Mouse (Mus musculus): ENCODE results near the gene Mrtfb. TPM values are rescaled to one million over a fixed set of nuclear protein-coding genes. Genes with fewer than 3 reads are reported as not detected.

Gene Mrtfb
- polyA plus RNA-seq, 1 experiment = 0.49 TPM

GRCm38 (mm10) chr16:13376947-13377486 lies 120.7 kb downstream of the Mrtfb start:
- no peak overlapping the region for H3K4me3 ChIP-seq (replicated peaks)
- H3K4me1 ChIP-seq = peaks cover 25% of the 10 kb centered on the region
- H3K27me3 ChIP-seq (replicated peaks) = no peaks in the 10 kb centered on the region
- peaks cover 4% of the 10 kb centered on the region for H3K36me3 ChIP-seq (replicated peaks; ENCODE audit: low read length)
- H3K9me3 ChIP-seq = no peaks in the 10 kb centered on the region
- TF ChIP-seq GATA1 (IDR thresholded peaks at IDR 0.05; ENCODE audit: borderline replicate concordance, low read length) (no peak), FLI1 (IDR thresholded peaks at IDR 0.05; ENCODE audit: low read length) (no peak)

DNA sequence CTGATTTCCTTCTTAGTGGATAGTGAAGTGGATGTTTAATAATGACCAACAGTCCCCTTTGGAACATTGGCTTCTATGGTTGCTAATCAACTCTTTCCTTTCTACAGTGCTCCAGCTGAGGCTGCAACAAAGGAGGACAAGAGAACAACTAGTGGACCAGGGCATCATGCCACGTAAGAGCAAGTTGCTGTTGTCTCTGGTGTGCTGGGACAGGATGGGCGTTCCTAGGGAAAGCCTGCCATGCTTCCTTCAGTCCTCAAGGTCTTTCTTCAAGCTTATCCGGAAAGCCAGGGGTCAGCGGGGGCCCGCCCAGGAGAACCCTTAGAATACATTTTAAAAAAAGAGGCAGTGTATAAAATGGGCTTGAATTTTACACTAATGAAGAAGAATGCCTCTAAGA lies 121.9 kb downstream of the Mrtfb start:
- peaks cover 16% of the 10 kb centered on the region for H3K4me1 ChIP-seq
- H3K27me3 ChIP-seq (replicated peaks) = no peaks in the 10 kb centered on the region
- no peaks in the 10 kb centered on the region for H3K9me3 ChIP-seq
- TF ChIP-seq GATA1 (IDR thresholded peaks at IDR 0.05; ENCODE audit: borderline replicate concordance, low read length) = no peak
- TF ChIP-seq FLI1 (IDR thresholded peaks at IDR 0.05; ENCODE audit: low read length) = no peak
- H3K36me3 ChIP-seq (replicated peaks; ENCODE audit: low read length) = peaks cover 6% of the 10 kb centered on the region
- no peak overlapping the region for H3K4me3 ChIP-seq (replicated peaks)

DNA sequence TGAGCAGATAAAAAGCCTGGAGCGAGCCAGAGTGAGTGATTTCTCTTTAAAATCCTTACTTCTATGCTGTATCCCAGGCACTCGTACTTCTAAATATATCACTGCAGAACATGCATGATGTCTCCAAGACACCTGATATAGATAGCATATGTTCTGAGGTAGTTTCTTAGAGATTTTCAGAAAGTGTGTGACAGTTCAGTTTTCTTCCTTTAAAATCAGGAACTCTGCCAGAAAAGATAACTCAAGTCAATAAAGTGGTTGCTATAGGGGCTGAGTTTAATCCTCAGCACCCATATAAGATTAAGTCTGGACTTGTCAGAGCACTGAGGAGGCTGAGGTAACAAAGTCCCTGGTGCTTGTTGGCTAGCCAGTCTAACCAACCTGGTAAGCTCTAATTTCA lies 123.6 kb downstream of the Mrtfb start:
- Histone ChIP-seq H3K9me3 (no peaks in the 10 kb centered on the region), H3K36me3 (replicated peaks; ENCODE audit: low read length) (peaks cover 20% of the 10 kb centered on the region), H3K27me3 (replicated peaks) (no peaks in the 10 kb centered on the region), H3K4me1 (0 out of 2 replicates have a peak, but pooled peaks cover 9% of the 10 kb centered on the region), H3K4me3 (replicated peaks) (no peak overlapping the region)
- TF ChIP-seq FLI1 (IDR thresholded peaks at IDR 0.05; ENCODE audit: low read length) (no peak), GATA1 (IDR thresholded peaks at IDR 0.05; ENCODE audit: borderline replicate concordance, low read length) (no peak)

DNA sequence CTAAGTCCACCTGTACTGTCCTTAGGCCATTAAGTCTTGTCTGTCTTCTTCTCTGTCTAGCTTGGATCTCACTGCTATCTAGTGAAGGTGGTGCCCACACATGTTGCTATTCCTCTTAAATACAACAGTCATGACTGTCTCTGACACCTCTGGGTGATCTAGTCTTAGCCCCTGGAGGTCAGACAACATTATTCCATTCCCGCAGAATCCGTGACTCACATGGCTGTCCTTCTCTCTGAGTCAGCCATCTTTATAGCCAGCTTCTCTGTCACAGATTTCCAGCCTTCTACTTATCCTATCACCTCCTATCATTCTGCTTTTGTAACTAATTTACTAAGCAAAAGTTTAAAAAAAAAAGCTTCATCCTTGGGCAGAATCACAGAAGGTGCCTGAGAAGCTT lies 125.5 kb downstream of the Mrtfb start:
- Histone ChIP-seq H3K4me3 (replicated peaks) (no peak overlapping the region), H3K27me3 (replicated peaks) (no peaks in the 10 kb centered on the region), H3K9me3 (no peaks in the 10 kb centered on the region), H3K36me3 (replicated peaks; ENCODE audit: low read length) (peaks cover 39% of the 10 kb centered on the region), H3K4me1 (0 out of 2 replicates have a peak, but pooled peaks cover 6% of the 10 kb centered on the region)
- no peak for TF ChIP-seq FLI1 (IDR thresholded peaks at IDR 0.05; ENCODE audit: low read length)
- no peak for TF ChIP-seq GATA1 (IDR thresholded peaks at IDR 0.05; ENCODE audit: borderline replicate concordance, low read length)

- Histone ChIP-seq H3K4me3 (replicated peaks) (no peak overlapping the region), H3K4me1 (0 out of 2 replicates have a peak, but pooled peaks cover 6% of the 10 kb centered on the region), H3K9me3 (no peaks in the 10 kb centered on the region), H3K36me3 (replicated peaks; ENCODE audit: low read length) (peaks cover 57% of the 10 kb centered on the region), H3K27me3 (replicated peaks) (no peaks in the 10 kb centered on the region)
- TF ChIP-seq GATA1 (IDR thresholded peaks at IDR 0.05; ENCODE audit: borderline replicate concordance, low read length) (no peak), FLI1 (IDR thresholded peaks at IDR 0.05; ENCODE audit: low read length) (no peak)
These were observed 131.0 kb downstream of the Mrtfb start for GRCm38 (mm10) chr16:13387306-13387705.

- Histone ChIP-seq H3K36me3 (replicated peaks; ENCODE audit: low read length) (peaks cover 90% of the 10 kb centered on the region), H3K4me1 (peaks cover 10% of the 10 kb centered on the region; the same call in 1 of the 2 replicates), H3K27me3 (replicated peaks) (no peaks in the 10 kb centered on the region), H3K4me3 (replicated peaks) (no peak overlapping the region), H3K9me3 (no peaks in the 10 kb centered on the region)
- no peak for TF ChIP-seq GATA1 (IDR thresholded peaks at IDR 0.05; ENCODE audit: borderline replicate concordance, low read length)
These were observed 144.1 kb downstream of the Mrtfb start for GRCm38 (mm10) chr16:13400375-13400774.

- TF ChIP-seq FLI1 (IDR thresholded peaks at IDR 0.05; ENCODE audit: low read length) (no peak), GATA1 (IDR thresholded peaks at IDR 0.05; ENCODE audit: borderline replicate concordance, low read length) (no peak)
- Histone ChIP-seq H3K27me3 (replicated peaks) (no peaks in the 10 kb centered on the region), H3K4me3 (replicated peaks) (no peak overlapping the region), H3K9me3 (no peaks in the 10 kb centered on the region), H3K4me1 (peaks cover 13% of the 10 kb centered on the region; the same call in 1 of the 2 replicates), H3K36me3 (replicated peaks; ENCODE audit: low read length) (peaks cover 91% of the 10 kb centered on the region)
These were observed 145.3 kb downstream of the Mrtfb start for GRCm38 (mm10) chr16:13401591-13401990.

- H3K9me3 ChIP-seq = no peaks in the 10 kb centered on the region
- no peaks in the 10 kb centered on the region for H3K27me3 ChIP-seq (replicated peaks)
- H3K36me3 ChIP-seq (replicated peaks; ENCODE audit: low read length) = peaks cover 83% of the 10 kb centered on the region
- TF ChIP-seq GATA1 (IDR thresholded peaks at IDR 0.05; ENCODE audit: borderline replicate concordance, low read length) (no peak), FLI1 (IDR thresholded peaks at IDR 0.05; ENCODE audit: low read length) (no peak)
- peaks cover 18% of the 10 kb centered on the region for H3K4me1 ChIP-seq
- no peak overlapping the region for H3K4me3 ChIP-seq (replicated peaks)
These were observed 148.4 kb downstream of the Mrtfb start for GRCm38 (mm10) chr16:13404656-13405055.

- Histone ChIP-seq H3K9me3 (peaks cover under 1% of the 10 kb centered on the region; the same call in 1 of the 2 replicates), H3K4me3 (replicated peaks) (peak overlapping the region; percentile 39), H3K36me3 (replicated peaks; ENCODE audit: low read length) (peaks cover 81% of the 10 kb centered on the region), H3K4me1 (peaks cover 18% of the 10 kb centered on the region), H3K27me3 (replicated peaks) (no peaks in the 10 kb centered on the region)
- no peak for TF ChIP-seq GATA1 (IDR thresholded peaks at IDR 0.05; ENCODE audit: borderline replicate concordance, low read length)
- TF ChIP-seq FLI1 (IDR thresholded peaks at IDR 0.05; ENCODE audit: low read length) = no peak
These were observed 149.1 kb downstream of the Mrtfb start for GRCm38 (mm10) chr16:13405403-13405802.

DNA sequence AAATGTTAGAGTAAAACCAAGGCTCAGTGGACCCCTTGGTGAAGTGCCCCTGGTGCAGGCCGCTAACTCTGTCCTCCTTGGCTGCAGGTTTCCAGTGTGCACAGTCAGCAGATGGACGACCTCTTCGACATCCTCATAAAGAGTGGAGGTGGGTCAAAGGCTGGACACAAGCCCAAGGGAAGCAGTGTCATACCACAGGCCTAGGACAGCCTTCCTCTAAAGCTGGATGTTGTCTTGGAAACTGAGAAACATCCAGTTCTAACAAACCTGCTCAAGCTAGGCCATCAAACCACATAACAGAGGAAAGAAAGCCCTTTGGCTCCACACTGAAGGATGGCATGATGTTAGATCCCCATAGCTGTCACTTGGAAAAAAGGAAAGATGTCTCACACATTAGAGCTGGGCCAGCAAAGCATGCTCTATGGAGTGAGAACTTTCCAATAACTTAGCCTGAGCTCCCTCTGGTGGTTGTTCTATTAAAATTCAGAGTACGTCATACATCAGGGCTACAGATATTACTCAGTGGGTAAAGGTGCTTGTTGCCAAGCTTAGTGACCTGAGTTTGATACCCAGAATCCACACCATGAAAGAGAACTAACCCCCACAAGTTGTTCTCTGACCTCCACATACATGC lies 153.4 kb downstream of the Mrtfb start:
- Histone ChIP-seq H3K4me3 (replicated peaks) (no peak overlapping the region), H3K36me3 (replicated peaks; ENCODE audit: low read length) (peaks cover 76% of the 10 kb centered on the region), H3K27me3 (replicated peaks) (no peaks in the 10 kb centered on the region), H3K9me3 (peaks cover 8% of the 10 kb centered on the region; the same call in 1 of the 2 replicates), H3K4me1 (peaks cover 32% of the 10 kb centered on the region)
- no peak for TF ChIP-seq FLI1 (IDR thresholded peaks at IDR 0.05; ENCODE audit: low read length)
- no peak for TF ChIP-seq GATA1 (IDR thresholded peaks at IDR 0.05; ENCODE audit: borderline replicate concordance, low read length)

Data from megakaryocyte, embryonic 14.5 days (primary cell).